Mouse (Mus musculus): ENCODE measurements at regions not wholly inside any gene's neighbourhood (a gene's known extent, or its start where the extent isn't known, plus 50 kb on each side); places are given as distances from the start of the nearest gene placed in this dataset.
A peak's percentile ranks its signal among the peaks of the same experiment; 100 is the strongest.

DNA sequence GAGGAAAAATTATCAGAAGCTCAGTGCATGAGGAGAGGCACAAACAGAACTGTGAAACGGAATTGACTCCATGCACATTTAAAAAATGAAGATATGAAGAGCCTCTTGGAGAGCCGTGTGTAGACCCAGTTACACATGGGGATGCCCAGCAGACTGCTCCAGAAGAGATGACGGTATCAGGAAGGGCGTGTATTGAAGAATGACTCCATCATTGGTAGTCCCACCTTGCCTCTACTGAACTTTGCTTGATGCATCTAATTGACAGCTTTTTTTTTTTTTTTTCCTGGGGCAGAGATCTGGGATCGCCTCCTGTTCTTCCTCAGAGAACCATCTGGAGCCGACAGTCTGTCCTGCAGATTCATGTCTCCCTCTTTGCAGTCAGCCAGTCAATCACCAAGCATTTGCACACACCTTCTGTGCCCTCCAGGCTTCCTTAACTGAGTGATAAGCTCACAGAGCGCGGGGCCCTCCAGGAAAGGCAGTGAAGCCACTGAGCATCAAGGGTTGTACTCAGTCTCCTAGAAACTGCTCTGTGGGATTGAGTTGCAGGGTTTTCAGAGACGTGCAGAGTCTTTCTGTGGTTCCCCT is 57.6 kb upstream of the D1Pas1 start:
- no peaks in the 10 kb centered on the region for H3K9me3 ChIP-seq
- no peaks in the 10 kb centered on the region for H3K36me3 ChIP-seq (replicated peaks)
- WGBS: 81% methylated on average over 9 of the region's 9 CpGs
- H3K4me1 ChIP-seq: no peaks in the 10 kb centered on the region
- H3K4me3 ChIP-seq: no peak overlapping the region
- H3K27ac ChIP-seq (replicated peaks): no peak overlapping the region
- DNase-seq (ENCODE audit: low spot score): no peak
- H3K27me3 ChIP-seq (replicated peaks; ENCODE audit: low read depth, poor library complexity, severe bottlenecking): no peaks in the 10 kb centered on the region

DNA sequence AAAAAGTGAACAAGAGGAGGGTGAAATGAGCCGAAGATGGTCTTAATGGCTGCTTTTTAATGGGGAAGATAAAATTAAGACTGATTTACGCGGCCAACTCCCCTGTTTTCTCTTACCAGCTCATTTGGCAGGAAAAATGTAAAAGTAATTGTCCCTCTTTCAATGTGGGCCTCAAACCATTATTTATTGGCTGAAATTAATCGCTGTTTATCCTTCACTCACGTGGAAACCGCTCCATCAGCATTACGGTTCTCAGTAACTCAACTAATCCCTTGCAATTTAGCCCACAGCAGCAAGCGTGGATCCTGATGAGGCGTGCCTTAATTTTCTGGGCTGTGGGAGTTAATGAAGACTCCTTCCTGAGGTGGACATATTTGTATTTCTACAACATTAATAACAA is 58.1 kb upstream of the D1Pas1 start:
- Histone ChIP-seq H3K36me3 (replicated peaks) (no peaks in the 10 kb centered on the region), H3K9me3 (no peaks in the 10 kb centered on the region), H3K4me3 (no peak overlapping the region), H3K27ac (replicated peaks) (no peak overlapping the region), H3K4me1 (no peaks in the 10 kb centered on the region), H3K27me3 (replicated peaks; ENCODE audit: low read depth, poor library complexity, severe bottlenecking) (no peaks in the 10 kb centered on the region)
- no peak for DNase-seq (ENCODE audit: low spot score)
- 89% methylated on average over 9 of the region's 9 CpGs for WGBS

DNA sequence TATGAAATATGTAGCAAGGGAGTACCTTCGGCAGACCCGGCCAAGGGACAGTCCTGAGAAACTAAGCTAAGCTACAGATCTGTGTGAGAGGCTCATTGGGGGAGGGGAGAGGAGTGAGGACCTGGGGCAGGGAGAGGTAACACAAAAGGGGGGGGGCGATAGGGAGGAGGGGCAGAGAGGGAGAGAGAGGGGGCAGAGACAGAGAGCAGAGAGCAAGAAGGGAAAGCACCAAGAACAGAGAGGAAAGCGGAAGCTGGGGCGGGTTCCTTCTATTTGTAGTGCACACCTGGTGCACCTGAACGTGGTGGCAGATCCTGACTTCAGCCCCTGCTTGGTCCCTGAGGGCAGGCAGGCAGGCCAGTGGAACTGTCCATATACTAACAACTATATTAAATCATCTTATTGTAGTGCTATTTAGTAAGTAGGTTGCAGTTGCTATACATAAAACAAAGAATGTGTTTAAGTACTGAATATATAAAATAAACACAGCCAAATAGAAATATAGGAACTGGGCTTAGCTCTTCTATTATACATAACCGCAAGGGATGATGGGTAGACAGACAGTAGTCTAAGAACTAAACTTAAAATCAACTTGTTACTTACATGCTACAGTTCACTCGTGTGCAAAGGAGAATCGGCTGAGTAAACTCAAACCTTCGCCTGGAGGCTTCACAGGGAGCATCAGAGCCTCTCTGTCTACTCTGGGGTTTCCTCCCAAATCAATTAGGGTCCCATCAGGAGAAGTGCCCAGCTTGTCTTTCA is 59.6 kb upstream of the D1Pas1 start:
- Histone ChIP-seq H3K27me3 (replicated peaks; ENCODE audit: low read depth, poor library complexity, severe bottlenecking) (no peaks in the 10 kb centered on the region), H3K9me3 (no peaks in the 10 kb centered on the region), H3K4me1 (no peaks in the 10 kb centered on the region), H3K36me3 (replicated peaks) (no peaks in the 10 kb centered on the region), H3K4me3 (no peak overlapping the region), H3K27ac (replicated peaks) (no peak overlapping the region)
- WGBS: 85% methylated on average over 10 of the region's 10 CpGs
- no peak for DNase-seq (ENCODE audit: low spot score)

DNA sequence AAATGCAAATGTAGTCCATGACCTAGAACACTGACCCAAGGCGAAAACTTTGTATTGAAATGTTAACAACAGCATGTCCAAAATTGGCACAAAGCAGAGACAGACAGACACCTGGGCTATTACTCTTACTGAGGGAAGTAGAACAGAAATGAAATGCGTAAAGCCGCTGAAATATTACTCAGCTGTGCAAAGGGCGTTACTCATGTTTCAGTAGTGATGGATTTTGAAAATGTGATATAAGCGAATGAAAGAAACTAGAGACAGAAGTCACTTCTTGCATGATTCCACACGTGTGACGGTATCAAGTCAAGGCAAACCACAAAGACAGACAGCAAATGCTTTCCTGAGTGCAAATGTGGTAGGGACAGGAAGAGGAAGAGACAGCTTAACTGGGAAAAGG is 61.3 kb upstream of the D1Pas1 start:
- DNase-seq (ENCODE audit: low spot score): no peak
- Histone ChIP-seq H3K9me3 (no peaks in the 10 kb centered on the region), H3K36me3 (replicated peaks) (no peaks in the 10 kb centered on the region), H3K4me1 (no peaks in the 10 kb centered on the region), H3K4me3 (no peak overlapping the region), H3K27me3 (replicated peaks; ENCODE audit: low read depth, poor library complexity, severe bottlenecking) (no peaks in the 10 kb centered on the region), H3K27ac (replicated peaks) (no peak overlapping the region)
- WGBS: 92% methylated on average over 7 of the region's 7 CpGs

DNA sequence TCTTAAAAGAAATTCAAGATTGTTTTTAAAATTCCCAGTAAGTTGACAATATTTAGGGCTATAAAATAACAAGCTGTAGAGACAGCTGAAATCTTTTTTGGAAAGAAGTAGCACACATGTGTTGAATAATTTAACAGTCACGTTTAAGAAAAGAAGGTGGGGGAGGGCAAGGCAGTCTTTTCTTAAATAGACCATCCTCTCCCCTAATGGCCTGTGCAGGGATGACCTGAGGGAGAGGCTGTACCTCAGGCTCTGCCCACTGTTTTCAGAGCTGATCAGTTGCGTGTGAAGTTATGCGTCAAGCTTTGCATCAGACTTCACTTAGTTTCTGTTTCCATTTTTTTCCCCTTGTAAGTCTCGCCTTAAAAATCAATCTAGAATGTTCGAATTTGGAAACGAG is 65.7 kb upstream of the D1Pas1 start:
- no peak overlapping the region for H3K4me3 ChIP-seq
- H3K4me1 ChIP-seq: no peaks in the 10 kb centered on the region
- H3K27me3 ChIP-seq (replicated peaks; ENCODE audit: low read depth, poor library complexity, severe bottlenecking): no peaks in the 10 kb centered on the region
- H3K9me3 ChIP-seq: no peaks in the 10 kb centered on the region
- DNase-seq (ENCODE audit: low spot score): no peak
- no peaks in the 10 kb centered on the region for H3K36me3 ChIP-seq (replicated peaks)
- WGBS: 81% methylated on average over 6 of the region's 6 CpGs
- H3K27ac ChIP-seq (replicated peaks): no peak overlapping the region

DNA sequence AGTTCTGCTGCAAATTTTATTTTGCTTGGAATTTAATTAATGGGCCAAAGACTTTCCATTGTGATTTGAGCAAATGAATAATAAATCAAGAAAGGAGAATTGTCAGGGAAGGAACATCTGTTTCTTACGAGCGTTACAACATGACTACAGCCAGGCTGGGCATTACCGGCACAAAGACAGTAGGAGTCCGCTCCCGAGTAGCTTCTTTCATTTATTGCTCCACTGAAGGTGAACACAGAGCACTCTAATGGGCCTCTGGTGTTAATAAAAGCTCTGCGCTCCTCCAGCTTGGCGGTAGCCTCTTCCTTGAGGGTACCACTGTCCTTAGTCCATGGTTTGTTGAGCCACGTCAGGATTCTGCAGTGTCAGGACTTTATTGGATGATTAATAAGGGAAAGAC is 69.0 kb upstream of the D1Pas1 start:
- no peak overlapping the region for H3K27ac ChIP-seq (replicated peaks)
- H3K4me3 ChIP-seq: no peak overlapping the region
- no peaks in the 10 kb centered on the region for H3K4me1 ChIP-seq
- H3K36me3 ChIP-seq (replicated peaks): no peaks in the 10 kb centered on the region
- 0 out of 2 replicates have a peak, but pooled peaks cover 2% of the 10 kb centered on the region for H3K9me3 ChIP-seq
- DNase-seq (ENCODE audit: low spot score): no peak
- WGBS: 80% methylated on average over 8 of the region's 8 CpGs
- no peaks in the 10 kb centered on the region for H3K27me3 ChIP-seq (replicated peaks; ENCODE audit: low read depth, poor library complexity, severe bottlenecking)

DNA sequence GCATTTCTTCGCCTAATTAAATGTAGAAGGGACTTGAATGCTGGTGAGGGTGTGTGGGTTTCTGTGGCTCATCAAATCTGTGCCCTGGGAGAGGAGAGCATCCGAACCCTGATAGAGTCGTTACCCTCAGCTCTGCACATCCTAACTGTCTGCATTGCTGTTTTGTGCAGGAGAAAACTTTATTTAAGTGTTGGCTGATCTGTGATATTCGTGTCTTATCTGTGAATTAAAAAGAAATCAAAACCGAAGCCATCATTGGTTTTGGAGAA is 77.7 kb upstream of the D1Pas1 start:
- no peak for DNase-seq (ENCODE audit: low spot score)
- Histone ChIP-seq H3K27me3 (replicated peaks; ENCODE audit: low read depth, poor library complexity, severe bottlenecking) (peaks cover 19% of the 10 kb centered on the region; the same call in 1 of the 2 replicates), H3K4me1 (peaks cover 10% of the 10 kb centered on the region), H3K4me3 (no peak overlapping the region), H3K9me3 (no peaks in the 10 kb centered on the region), H3K36me3 (replicated peaks) (no peaks in the 10 kb centered on the region), H3K27ac (replicated peaks) (no peak overlapping the region)
- WGBS: 56% methylated on average over 5 of the region's 5 CpGs

DNA sequence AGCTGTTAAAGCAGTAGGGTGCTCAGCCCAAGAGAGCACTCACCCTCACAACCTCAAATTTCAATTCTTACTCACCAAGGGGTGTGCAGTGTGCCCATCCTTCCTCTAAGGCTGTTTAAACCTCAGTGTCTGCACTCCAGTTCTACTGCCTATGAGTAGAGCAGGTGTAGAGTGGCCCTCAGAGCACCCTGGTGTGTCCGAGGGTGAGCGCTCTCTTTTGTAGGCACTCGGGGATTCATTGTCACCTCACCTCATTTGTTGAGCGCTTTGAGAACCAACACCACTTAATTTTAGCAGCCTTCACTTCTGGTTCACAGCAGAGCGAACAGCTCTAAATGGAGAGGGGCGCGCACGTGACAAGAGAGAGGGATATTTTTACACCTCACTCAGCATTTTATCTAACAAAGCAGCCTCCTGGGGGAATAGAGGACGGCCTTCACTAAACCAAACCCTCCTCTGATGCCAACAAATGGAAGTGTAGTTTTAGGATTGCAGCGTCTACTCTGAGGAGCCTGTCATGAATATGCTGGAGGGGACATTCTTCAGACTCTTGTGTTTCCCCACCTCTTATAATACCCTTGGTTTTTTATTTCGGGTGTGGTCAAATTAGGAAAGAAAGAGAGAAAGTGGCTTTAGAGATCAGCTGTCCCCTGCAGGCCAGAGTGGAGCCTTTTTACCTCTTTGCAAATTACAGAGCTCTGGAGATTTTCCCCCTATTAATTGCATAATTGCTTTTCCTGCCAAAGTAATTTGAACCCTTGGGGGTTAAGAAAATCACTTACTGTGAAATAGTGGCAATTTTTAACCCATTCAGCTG is 78.2 kb upstream of the D1Pas1 start:
- no peaks in the 10 kb centered on the region for H3K36me3 ChIP-seq (replicated peaks)
- H3K4me1 ChIP-seq: peaks cover 10% of the 10 kb centered on the region
- H3K27me3 ChIP-seq (replicated peaks; ENCODE audit: low read depth, poor library complexity, severe bottlenecking): peaks cover 19% of the 10 kb centered on the region; the same call in 1 of the 2 replicates
- peak; percentile 24 for DNase-seq (ENCODE audit: low spot score)
- WGBS: 48% methylated on average over 11 of the region's 11 CpGs
- no peaks in the 10 kb centered on the region for H3K9me3 ChIP-seq
- H3K4me3 ChIP-seq: no peak overlapping the region
- no peak overlapping the region for H3K27ac ChIP-seq (replicated peaks)

DNA sequence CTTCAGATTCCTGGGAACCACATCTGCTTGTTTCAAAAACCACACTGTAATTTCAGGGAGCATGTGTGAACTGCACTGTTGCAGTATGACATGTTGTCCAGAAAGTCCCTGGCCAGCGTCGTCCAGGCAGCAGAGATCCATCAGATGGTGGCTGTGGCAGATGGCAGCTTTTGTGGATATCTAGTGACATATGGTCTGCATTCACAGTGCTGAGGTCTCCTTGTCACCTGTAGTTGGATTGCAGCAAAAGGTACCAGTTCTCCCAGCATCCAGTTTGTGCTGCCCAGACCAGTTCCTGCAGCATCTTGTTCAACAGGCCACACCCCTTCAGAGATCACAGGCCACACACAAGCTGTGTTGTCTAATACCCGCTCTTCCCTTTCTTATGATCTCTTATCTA is 80.1 kb upstream of the D1Pas1 start:
- no peaks in the 10 kb centered on the region for H3K36me3 ChIP-seq (replicated peaks)
- H3K27me3 ChIP-seq (replicated peaks; ENCODE audit: low read depth, poor library complexity, severe bottlenecking): peaks cover 17% of the 10 kb centered on the region; the same call in 1 of the 2 replicates
- H3K9me3 ChIP-seq: no peaks in the 10 kb centered on the region
- WGBS: 73% methylated on average over 3 of the region's 3 CpGs
- H3K27ac ChIP-seq (replicated peaks): no peak overlapping the region
- DNase-seq (ENCODE audit: low spot score): no peak
- peaks cover 10% of the 10 kb centered on the region for H3K4me1 ChIP-seq
- H3K4me3 ChIP-seq: no peak overlapping the region

DNA sequence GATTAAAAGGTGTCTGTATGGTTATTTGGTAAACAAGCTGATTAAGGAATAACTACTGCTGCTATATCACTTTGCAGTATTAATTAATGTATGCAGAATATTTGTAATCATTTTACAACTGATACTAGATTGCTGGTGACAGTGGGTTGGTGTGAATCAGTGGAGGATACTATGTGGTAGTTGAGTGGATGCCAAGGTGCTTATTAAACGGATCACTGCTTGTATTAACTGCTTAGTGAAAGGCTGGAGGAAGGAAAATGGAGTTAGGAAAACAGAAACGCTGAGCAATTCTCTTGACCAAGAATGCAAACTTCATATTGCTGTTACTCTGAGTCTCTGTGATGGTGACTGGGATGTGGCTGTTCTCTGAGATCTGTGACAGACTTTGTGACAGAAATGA is 86.8 kb upstream of the D1Pas1 start:
- 87% methylated on average over 2 of the region's 2 CpGs for WGBS
- no peak overlapping the region for H3K4me3 ChIP-seq
- H3K27ac ChIP-seq (replicated peaks): no peak overlapping the region
- H3K4me1 ChIP-seq: no peaks in the 10 kb centered on the region
- H3K27me3 ChIP-seq (replicated peaks; ENCODE audit: low read depth, poor library complexity, severe bottlenecking): no peaks in the 10 kb centered on the region
- no peaks in the 10 kb centered on the region for H3K9me3 ChIP-seq
- H3K36me3 ChIP-seq (replicated peaks): no peaks in the 10 kb centered on the region
- no peak for DNase-seq (ENCODE audit: low spot score)

DNA sequence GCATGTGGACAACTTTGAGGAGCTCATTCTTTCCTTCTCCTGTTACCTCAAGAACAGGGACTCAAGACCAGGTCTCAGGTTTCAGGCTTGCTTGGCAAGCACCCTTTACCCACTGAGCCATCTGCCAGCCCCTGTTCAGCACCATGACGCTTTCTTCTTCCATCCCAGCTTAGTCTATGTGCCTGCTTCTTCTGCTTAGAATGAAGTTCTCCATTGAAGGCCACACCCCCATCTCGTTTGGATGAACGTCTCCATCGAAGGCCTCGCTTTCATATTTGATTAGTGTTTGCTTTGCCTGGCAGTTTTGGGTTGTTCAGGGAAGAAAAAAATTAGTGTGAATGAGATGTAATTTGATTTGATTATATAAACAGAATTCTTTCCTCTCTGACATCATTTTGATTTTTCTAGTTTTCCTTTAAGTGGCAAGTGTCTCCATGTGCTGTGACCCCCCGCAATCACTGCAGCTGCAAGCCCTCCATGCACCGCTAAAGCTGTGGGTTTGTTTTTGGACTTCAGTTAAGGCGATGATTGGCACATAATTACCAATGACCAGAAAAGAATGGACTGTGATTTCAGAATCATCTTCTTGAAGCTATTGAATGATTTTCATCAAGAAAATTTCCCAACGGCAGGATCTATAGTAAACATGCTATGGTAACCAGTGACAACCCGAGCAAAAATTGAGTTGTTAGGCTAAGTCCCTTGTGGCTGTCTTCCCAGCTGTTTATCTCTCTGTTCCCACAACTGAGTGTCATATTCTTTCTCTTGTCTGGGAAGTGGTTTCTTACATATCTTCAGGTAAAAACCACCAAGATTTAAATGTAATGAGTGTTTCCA is 106.4 kb upstream of the D1Pas1 start:
- H3K9me3 ChIP-seq: no peaks in the 10 kb centered on the region
- H3K4me3 ChIP-seq: no peak overlapping the region
- H3K27me3 ChIP-seq (replicated peaks; ENCODE audit: low read depth, poor library complexity, severe bottlenecking): no peaks in the 10 kb centered on the region
- no peaks in the 10 kb centered on the region for H3K4me1 ChIP-seq
- WGBS: 86% methylated on average over 10 of the region's 10 CpGs
- DNase-seq (ENCODE audit: low spot score): no peak
- no peaks in the 10 kb centered on the region for H3K36me3 ChIP-seq (replicated peaks)
- H3K27ac ChIP-seq (replicated peaks): no peak overlapping the region

DNA sequence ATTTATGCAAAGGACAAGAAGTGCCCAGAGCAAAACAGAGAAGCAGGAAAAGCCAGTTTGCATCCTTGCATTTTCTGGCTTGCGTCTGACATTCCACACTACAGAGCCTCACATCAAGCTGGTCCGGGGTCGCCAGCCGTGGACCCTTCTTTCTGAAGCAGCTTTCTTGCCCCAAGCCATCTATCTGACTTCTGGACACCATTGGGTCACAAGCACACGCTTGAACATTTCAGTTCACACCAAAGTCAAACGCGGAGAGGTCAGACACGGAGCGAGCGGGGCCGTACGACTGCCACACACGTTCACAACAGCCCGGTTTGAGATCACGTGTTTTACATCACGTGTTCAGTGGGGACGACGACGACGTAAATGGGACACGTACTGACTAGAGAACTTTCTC is 108.9 kb upstream of the D1Pas1 start:
- WGBS: 89% methylated on average over 21 of the region's 21 CpGs

More for the DNA sequence above, 108.9 kb upstream of the D1Pas1 start:
- Histone ChIP-seq H3K4me1 (no peaks in the 10 kb centered on the region), H3K4me3 (no peak overlapping the region), H3K36me3 (replicated peaks) (no peaks in the 10 kb centered on the region), H3K27me3 (replicated peaks; ENCODE audit: low read depth, poor library complexity, severe bottlenecking) (no peaks in the 10 kb centered on the region), H3K27ac (replicated peaks) (no peak overlapping the region), H3K9me3 (no peaks in the 10 kb centered on the region)
- DNase-seq (ENCODE audit: low spot score): no peak
